Mouse (Mus musculus): ENCODE data around the gene Smagp.

- no peak for TF ChIP-seq CTCF (IDR thresholded peaks at IDR 0.05; ENCODE audit: insufficient read depth, low read length)
- TF ChIP-seq POLR2A (IDR thresholded peaks at IDR 0.05; ENCODE audit: borderline replicate concordance, extremely low read depth, low read depth, low read length): no peak
Measured at GRCm38 (mm10) chr15:100628797-100629196, 7.9 kb downstream of the Smagp start.
